Mouse (Mus musculus): ENCODE results near the gene Myo3b.

- TF ChIP-seq CTCF (IDR thresholded peaks at IDR 0.05; ENCODE audit: low read depth) (no peak), EP300 (IDR thresholded peaks at IDR 0.05; ENCODE audit: low read depth) (no peak)
These were observed 53.7 kb downstream of the Myo3b start for GRCm38 (mm10) chr2:70092665-70093064.

Data from liver, embryonic 14.5 days (tissue).